Mouse (Mus musculus): ENCODE measurements around the gene Slc6a4.

DNA sequence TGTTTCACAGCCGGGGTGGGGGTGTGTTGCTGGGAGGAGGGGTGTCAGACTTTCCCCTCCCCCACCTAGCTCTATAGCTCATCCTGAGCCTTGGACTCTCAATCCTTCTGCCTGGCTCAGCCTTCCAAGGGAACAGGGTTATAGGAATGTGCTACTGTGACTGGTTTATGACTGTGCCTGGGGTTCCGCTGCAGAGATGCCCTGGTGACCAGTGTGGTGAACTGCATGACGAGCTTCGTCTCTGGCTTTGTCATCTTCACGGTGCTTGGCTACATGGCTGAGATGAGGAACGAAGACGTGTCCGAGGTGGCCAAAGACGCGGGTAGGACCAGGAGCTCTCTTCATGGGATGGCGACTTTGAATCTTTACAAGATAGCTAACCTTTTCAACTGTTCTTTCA, 19.6 kb downstream of the Slc6a4 start:
- TF ChIP-seq MAFK (IDR thresholded peaks at IDR 0.05; ENCODE audit: insufficient read depth, low read depth, low read length) (no peak), HCFC1 (IDR thresholded peaks at IDR 0.05; ENCODE audit: borderline replicate concordance, insufficient read depth, low read length) (no peak)

All from ES-E14 (cell line).